Mouse (Mus musculus): Measurements from ENCODE around the gene Olfr1184.
"Not testable (repeated sequence)": the region's sequence is repeated elsewhere in the genome, so short reads cannot be mapped to it uniquely, and the experiment has no call there.

Olfr1184 gene

GRCm38 (mm10) chr2:88483298-88483697 is at the start of gene Olfr1184:
TSS of gene Olfr1184 (plus strand) at chr2:88483598.
- no peak for DNase-seq (ENCODE audit: low read depth, low spot score)

- DNase-seq (ENCODE audit: low read depth, low spot score) = no peak
Observed at GRCm38 (mm10) chr2:88449031-88449430, 34.4 kb upstream of the Olfr1184 start, which contains the start of gene Gm13757. TSS of gene Gm13757 (minus strand) at chr2:88449131.

DNA sequence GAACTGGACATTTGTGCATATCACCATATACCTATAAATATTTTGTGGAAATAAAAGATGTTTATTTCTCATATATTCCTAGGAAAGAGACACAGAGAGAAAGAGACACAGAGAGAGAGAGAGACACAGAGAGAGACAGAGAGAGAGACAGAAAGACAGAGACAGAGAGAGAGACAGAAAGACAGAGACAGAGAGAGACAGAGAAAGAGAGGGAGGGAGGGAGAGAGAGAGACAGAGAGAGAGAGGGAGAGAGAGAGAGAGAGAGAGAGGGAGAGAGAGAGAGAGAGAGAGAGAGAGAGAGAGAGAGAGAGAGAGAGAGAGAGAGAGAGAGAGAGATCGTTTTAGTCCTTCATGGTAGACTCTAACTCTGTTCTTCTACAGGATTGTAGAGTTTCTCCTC is 28.8 kb upstream of the Olfr1184 start, which contains the start of gene Olfr1183:
TSS of gene Olfr1183 (plus strand) at position 301 of the 400 bp plus-strand sequence.
- not testable (repeated sequence) for DNase-seq (ENCODE audit: low read depth, low spot score)

GRCm38 (mm10) chr2:88493020-88493419 is 9.6 kb downstream of the Olfr1184 start, which contains the start of gene Olfr1185-ps1:
TSS of gene Olfr1185-ps1 (plus strand) at chr2:88493320.
- no peak for DNase-seq (ENCODE audit: low read depth, low spot score)

DNA sequence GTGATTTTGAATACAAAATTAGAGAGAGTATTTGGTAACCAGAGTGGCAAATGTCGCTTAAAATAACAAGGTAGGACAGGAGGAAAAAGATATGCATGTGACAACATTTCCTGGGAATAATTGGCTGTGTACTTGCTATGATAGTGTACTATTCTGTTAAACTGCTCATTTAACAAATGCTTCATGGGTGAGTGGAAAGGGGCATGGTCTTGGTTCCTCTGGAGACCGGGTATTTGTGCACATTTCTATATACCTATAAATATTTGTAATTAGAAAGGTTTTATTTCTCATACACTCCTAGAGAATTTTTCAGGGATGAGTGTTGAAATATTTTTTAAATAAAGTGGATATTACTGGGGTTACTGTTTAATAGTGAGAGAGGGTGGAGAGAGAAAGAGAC is 34.9 kb downstream of the Olfr1184 start, which contains the start of gene Olfr1186:
TSS of gene Olfr1186 (plus strand) at position 301 of the 400 bp plus-strand sequence.
- DNase-seq (ENCODE audit: low read depth, low spot score) = no peak

- DNase-seq (ENCODE audit: low read depth, low spot score) = no peak
Observed at GRCm38 (mm10) chr2:88525720-88526119, 42.3 kb downstream of the Olfr1184 start.

All from forelimb bud, embryonic 11.5 days (tissue).